Mouse (Mus musculus) A20 (cell line): ENCODE results near the gene Nampt.
"Not testable (repeated sequence)": the region's sequence is repeated elsewhere in the genome, so short reads cannot be mapped to it uniquely, and the experiment has no call there.

Experiments used
- DNase-seq: peaks from one replicate; pipeline ENCODE4 v3.0.0-alpha.2; 2011; ENCODE audit warnings: low read depth, low spot score

Nampt gene

DNA sequence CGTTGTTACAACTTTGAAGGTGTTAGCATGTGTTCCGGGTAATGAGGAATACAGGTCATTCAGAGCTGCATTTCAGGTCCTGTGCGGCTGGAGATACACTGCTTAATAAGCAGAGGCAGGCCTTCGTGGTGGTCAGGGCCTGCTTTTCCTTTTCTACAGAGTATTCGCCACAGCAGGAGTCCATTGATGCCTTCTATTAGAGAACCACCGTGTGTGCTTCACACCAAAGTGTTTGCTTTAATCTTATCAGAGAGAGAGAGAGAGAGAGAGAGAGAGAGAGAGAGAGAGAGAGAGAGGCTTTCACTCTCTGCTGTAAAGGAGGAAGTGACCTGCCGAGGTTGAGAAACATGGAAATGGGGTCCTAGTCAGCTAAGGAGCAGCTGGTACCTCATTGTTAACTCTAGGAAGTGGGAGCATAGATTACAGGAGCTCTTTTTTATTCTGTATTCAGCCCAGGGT, 22.1 kb downstream of the Nampt start:
- DNase-seq, result no peak

- DNase-seq, result no peak
Measured at GRCm38 (mm10) chr12:32846325-32846724, 27.0 kb downstream of the Nampt start.

DNA sequence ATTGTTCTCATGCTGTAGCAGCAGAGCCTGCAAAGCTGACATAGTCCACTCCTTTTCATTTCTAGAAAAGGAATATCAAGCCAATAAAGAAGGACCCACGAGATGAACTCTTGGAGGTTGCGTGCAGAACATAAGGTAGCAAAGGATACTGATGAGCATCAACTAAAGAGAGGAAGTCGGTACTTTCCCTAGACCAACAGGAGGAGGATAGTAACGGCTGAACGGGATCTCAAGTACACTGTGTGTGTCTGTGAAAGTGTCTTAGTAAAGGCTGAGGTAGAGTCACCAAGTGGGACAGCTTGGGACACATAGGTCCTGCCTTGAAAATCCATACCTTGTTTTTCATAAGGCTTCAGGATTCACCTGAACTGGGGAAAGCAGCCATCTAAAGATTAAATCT, 34.4 kb downstream of the Nampt start:
- DNase-seq, result no peak

DNA sequence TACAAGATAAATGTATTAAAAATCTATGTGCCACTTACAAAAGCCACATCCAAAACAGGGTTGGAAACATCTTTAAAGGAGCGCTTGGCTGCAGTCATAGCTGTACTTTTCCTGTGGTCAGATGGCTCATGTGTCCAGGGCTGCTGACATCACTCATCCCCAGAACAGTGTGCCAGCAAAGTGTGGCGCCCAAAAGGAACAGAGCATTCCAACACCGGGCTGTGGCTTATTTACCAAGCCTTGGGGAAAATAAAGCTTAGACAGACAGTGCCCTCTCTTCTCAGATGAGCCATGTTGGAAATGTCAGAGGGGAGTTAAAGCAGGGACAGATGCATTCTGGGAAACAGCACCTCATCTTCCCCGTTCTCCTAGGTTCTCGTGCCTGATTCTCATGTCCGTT, 35.5 kb downstream of the Nampt start:
- no peak for DNase-seq

DNA sequence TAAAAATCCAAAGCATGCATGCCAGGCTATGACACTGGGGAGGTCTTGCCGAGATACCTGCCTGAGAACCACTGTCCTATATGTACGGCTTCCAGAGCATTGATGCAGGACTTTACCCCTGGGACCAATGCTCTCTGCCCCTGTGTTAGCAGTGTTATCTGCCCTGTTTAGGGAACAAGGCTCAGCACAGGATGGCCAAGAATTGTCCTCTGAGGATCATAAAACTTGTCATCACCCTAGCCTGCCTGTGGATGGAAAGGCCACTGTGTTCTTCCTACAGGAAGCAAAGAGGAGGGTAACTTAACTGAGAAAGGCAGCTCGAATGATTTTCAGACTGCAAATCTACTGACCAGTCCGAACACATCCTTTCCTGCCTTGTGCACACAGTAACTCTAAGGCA, 36.1 kb downstream of the Nampt start:
- DNase-seq, result no peak

DNA sequence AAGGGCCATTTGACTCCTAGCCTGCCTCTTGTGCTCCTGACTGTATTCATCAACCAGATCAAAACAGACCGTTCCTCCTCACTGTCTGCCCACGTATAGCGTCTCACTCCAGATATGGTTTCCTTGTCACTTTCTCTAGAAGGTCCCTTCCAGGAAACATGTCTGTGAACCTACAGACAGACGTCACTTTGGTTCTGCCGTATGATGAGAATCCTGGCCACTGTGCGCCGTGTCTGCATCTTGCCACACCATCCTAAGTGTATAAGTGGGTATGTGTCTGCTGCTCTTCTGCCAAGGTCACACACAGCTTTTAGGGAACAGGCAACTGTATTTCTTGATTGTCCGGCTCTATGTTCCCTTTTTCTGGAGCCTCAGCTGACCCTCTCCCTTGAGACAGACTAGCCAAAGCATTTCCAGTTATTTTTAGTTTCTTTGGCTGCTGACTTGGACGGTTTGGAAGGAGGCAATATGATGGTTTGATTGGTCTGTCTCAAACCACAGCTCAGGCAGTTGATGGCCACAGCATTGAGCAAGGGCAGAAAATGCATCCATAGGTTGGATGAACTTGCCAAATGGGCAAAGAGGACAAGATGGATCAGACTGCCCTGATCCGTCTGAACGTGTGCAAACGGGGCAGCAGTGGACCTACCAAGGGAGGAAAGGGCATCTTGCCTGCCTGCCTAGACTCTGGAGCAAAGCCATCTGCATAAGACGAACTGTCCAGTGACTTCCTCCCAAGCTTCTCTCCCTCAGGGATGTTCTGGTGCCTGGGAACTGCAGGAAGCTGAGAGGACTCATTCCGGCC, 37.6 kb downstream of the Nampt start:
- DNase-seq, result no peak

DNA sequence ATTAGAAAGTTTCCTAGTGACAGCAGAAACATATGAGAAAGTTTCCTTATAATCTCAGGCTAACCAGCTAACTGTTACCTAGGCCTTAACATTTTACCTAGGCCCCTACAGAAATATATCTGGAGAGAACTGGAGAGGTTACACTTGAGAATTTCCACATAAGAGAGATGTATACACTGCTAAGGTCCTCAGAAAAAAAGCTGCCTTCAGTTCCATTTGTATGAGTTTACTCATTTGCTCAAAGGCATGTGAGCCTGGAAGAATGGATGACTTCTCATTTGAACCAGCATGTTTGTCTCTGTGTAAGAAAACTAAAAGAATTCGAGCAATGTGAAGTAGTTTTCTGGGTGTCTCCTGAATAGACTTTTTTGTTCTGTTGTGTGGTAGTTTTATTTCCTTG, 39.1 kb downstream of the Nampt start:
- DNase-seq, result no peak

- DNase-seq, result no peak
Measured at GRCm38 (mm10) chr12:32860820-32861219, 41.5 kb downstream of the Nampt start.

DNA sequence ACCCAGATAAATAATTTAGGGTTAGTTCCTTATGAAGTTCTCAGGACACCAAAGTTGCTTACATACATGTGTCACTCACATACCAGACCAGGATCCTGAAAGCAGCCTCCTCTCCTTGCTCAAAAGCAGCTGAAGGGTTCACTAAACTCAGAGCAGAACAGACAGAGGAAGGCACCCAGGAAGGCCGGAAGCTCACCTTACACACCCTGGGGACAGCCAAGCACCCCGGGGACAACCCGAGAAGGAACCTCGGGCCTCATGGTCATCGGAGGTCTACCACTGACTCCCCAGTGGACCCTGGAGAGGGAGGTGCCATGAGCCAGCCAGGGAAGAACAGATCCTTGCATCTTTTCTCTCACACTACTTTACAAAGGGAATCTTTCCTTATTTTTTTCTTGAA, 51.5 kb downstream of the Nampt start:
- DNase-seq, result peak; percentile 69

- DNase-seq, result no peak
Measured at GRCm38 (mm10) chr12:32877500-32877899, 58.2 kb downstream of the Nampt start.

- DNase-seq, result no peak
Measured at GRCm38 (mm10) chr12:32877964-32878571, 58.7 kb downstream of the Nampt start.

- DNase-seq, result no peak
Measured at GRCm38 (mm10) chr12:32879371-32879770, 60.0 kb downstream of the Nampt start.

GRCm38 (mm10) chr12:32884356-32884755, 65.0 kb downstream of the Nampt start:
- DNase-seq, result no peak

DNA sequence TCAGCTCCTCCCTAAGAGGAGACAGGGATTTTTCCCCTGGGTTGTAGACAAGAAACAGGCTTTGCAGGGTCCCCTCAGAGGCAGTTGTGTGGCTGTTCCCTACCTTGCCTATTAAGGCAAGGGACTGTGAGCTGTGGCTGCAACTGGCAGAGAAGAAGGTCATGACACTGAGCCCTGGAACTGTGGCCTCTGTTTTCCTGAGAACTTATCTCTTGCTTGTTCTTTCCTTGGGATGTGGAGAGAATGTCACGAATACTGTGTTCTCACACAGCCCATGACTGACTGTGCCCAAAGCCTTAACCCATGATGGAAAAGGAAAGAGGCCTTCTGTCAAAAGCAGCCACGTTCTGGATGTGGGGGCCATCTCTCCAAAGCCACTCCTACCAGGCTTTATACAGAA, 65.7 kb downstream of the Nampt start:
- no peak for DNase-seq

GRCm38 (mm10) chr12:32886353-32886752, 67.0 kb downstream of the Nampt start:
- DNase-seq, result no peak

GRCm38 (mm10) chr12:32888226-32888625, 68.9 kb downstream of the Nampt start:
- DNase-seq, result no peak

- DNase-seq, result no peak
Measured at GRCm38 (mm10) chr12:32889846-32890245, 70.5 kb downstream of the Nampt start.

GRCm38 (mm10) chr12:32890455-32890854, 71.1 kb downstream of the Nampt start:
- no peak for DNase-seq

DNA sequence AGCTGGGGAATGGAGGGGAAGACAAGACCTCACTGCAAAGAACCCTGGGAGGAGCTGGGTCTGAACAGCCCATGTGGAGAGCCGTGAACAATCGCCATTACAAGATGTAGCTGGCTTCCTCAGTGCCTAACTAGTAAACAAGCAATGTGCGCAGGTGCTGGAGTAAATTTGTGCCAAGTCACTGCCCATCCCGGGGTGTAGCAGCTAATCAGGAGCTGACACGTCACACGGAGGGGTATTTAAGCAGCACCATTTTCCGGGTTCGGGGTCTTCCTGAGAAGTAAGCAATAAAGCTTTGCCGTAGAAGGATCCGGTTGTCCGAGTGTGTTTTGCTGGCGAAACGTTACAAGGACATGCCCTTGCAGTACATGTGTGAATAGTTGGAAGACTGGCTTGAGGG, 71.9 kb downstream of the Nampt start:
- DNase-seq, result not testable (repeated sequence)

DNA sequence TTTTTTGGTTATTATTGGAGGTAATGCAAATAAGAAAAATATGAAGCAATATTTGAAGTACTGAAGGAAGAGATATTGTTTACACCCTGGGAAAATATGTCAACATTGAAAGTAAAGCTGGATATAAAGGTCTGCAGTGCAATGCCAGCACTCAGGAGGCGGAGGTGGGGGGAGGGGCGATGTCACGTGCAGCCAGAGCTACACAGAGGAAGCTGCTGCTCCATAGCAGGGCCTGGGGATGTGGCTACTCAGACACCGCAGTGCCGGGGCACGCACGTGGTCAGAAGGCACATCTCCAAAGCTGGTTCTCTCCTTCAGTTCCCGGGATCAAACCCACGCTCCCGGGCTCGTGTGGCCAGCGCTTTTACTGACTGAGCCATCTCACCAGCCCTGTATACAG, 73.9 kb downstream of the Nampt start:
- no peak for DNase-seq

DNA sequence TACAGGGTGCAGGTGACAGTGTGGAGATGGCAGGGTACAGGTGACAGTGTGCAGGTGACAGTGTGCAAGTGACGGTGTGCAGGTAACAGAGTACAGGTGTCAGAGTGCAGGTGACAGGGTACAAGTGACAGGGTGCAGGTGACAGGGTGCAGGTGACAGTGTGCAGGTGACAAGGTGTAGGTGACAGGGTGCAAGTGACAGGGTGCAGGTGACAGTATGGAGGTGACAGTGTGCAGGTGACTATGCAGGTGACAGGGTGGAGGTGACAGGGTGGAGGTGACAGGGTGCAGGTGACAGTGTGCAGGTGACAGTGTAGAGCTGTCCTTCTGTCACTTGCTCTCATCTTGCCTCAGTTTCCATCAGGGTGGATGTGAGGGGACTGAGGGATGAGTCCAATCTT, 76.5 kb downstream of the Nampt start:
- no peak for DNase-seq

DNA sequence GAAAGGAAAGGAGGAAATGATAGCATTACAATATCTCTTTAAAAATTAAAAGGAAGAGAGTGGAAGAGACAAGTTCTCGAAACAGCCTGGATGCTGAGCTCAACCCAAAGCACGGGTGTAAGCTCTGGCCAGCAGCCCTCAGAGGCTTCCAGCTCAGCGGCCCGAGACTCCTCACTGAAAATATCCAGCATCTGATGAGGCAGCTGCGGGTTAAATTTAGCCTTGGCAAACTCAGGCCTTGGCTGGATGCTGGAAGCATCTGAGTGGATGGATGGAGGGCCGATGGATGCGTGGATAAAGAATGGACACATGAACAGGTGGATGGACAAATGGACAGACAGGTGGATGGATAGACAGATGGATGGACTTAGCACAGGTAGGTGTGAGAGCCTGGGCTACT, 77.2 kb downstream of the Nampt start:
- DNase-seq, result no peak
